Mouse (Mus musculus) small intestine, adult 2 months (tissue): ENCODE results near the gene Rpl18.

Experiments
- CTCF ChIP-seq: fragments of 200-500 bp; IDR thresholded peaks from 2 replicates; pipeline ENCODE4 v1.5.1; 2012; ENCODE audit warnings: low read depth, mild to moderate bottlenecking, control low read depth, inconsistent platforms, low read length, moderate library complexity, mixed read lengths; ENCODE audit not compliant: insufficient replicate concordance, insufficient read length; ENCODE audit errors: extremely low read depth
- POLR2A ChIP-seq: fragments of 200-500 bp; IDR thresholded peaks from 2 replicates; pipeline ENCODE4 v1.6.1; 2012; ENCODE audit warnings: low read depth, mild to moderate bottlenecking, control low read depth, inconsistent platforms, low read length, moderate library complexity

GRCm38 (mm10) chr7:45689800-45690199 lies 25.5 kb upstream of the Rpl18 start:
- no peak for TF ChIP-seq CTCF
- TF ChIP-seq POLR2A, result no peak
